Mouse (Mus musculus) heart, embryonic 14.5 days (tissue): ENCODE measurements around the gene Abcg8. TPM values are rescaled to one million over a fixed set of nuclear protein-coding genes. Genes with fewer than 3 reads are reported as not detected.

Experiments
- ATAC-seq: fragments of 200-750 bp; cut with Nextera tagmentation; 2 replicates; pipeline ENCODE4 v1.8.0; 2017; ENCODE audit warnings: low read depth, moderate TSS enrichment; ENCODE audit not compliant: insufficient number of reproducible peaks, insufficient read depth, low FRiP score
- H3K27ac ChIP-seq, 2 experiments: fragments of 200-500 bp in 1 of 2; fragments of 300-500 bp in 1 of 2; sonication (generic) in 1 of 2; replicated peaks in 1 of 2; 2 replicates each; pipeline ENCODE4 v1.5.1; 2012 to 2014; ENCODE audit warnings: low read depth in 2 of 2, low read length in 2 of 2, control low read depth in 1 of 2, mild to moderate bottlenecking in 1 of 2, mixed read lengths in 1 of 2; ENCODE audit not compliant: control insufficient read depth in 1 of 2, insufficient read depth in 1 of 2
- H3K27me3 ChIP-seq: fragments of 300-500 bp; sonication (generic); 2 replicates; pipeline ENCODE4 v1.6.1; 2014; ENCODE audit warnings: mild to moderate bottlenecking, low read length, control low read depth; ENCODE audit not compliant: control insufficient read depth, insufficient read depth
- H3K36me3 ChIP-seq: fragments of 300-500 bp; sonication (generic); 2 replicates; pipeline ENCODE4 v1.6.1; 2014; ENCODE audit warnings: mild to moderate bottlenecking, control low read depth, low read length, mixed read lengths; ENCODE audit not compliant: control insufficient read depth, insufficient read depth
- H3K4me1 ChIP-seq, 2 experiments: fragments of 200-500 bp in 1 of 2; fragments of 300-500 bp in 1 of 2; sonication (generic) in 1 of 2; 2 replicates each; pipeline ENCODE4 v1.6.1; 2012 to 2014; ENCODE audit warnings: low read length in 2 of 2, control low read depth in 1 of 2, mixed read lengths in 1 of 2; ENCODE audit not compliant: control insufficient read depth in 2 of 2, insufficient read depth in 2 of 2
- H3K4me2 ChIP-seq: fragments of 300-500 bp; sonication (generic); 2 replicates; pipeline ENCODE4 v1.6.1; 2014; ENCODE audit warnings: mild to moderate bottlenecking, low read length
- H3K4me3 ChIP-seq, 2 experiments: fragments of 200-500 bp in 1 of 2; fragments of 300-500 bp in 1 of 2; sonication (generic) in 1 of 2; 2 replicates each; pipeline ENCODE4 v1.5.1; 2012 to 2014; ENCODE audit warnings: low read length in 2 of 2, mild to moderate bottlenecking in 2 of 2, control low read depth in 1 of 2, low read depth in 1 of 2, moderate library complexity in 1 of 2; ENCODE audit not compliant: control insufficient read depth in 1 of 2, insufficient read depth in 1 of 2
- H3K9ac ChIP-seq: fragments of 300-500 bp; sonication (generic); 2 replicates; pipeline ENCODE4 v1.6.1; 2014; ENCODE audit warnings: mild to moderate bottlenecking, low read length
- H3K9me3 ChIP-seq: fragments of 300-500 bp; sonication (generic); 2 replicates; pipeline ENCODE4 v1.6.1; 2016; ENCODE audit warnings: low read length, control low read depth; ENCODE audit not compliant: control insufficient read depth
- WGBS: fragments of 180-500 bp; shearing (Covaris S2); extraction: QIAGEN DNeasy Blood & Tissue Kit; methylation state at CpG from one replicate; pipeline ENCODE4 v1.1.7; 2014; 5-methylcytosine and 5-hydroxymethylcytosine counted together
- polyA plus RNA-seq: library from polyadenylated mRNA; unstranded; fragments of >200 nt; fragmentation: Nextera tagmentation; extraction: Ambion mirVana; gene quantifications from 2 replicates; pipeline ENCODE4 v1.2.1, GENCODE M21; 2014

Abcg8 gene
- not detected in 2 replicates for polyA plus RNA-seq

GRCm38 (mm10) chr17:84675951-84676366 is at the start of gene Abcg8:
TSS of gene Abcg8 (plus strand) at chr17:84676302.
- H3K9ac ChIP-seq: peak within 1 kb of the TSS; percentile 62
- no peak for ATAC-seq
- peaks cover 3 to 7% of the 10 kb centered on the region in 2 experiments; a peak in 2 of 4 replicates for H3K4me1 ChIP-seq
- H3K9me3 ChIP-seq: no peaks in the 10 kb centered on the region
- H3K36me3 ChIP-seq: no peaks in the 10 kb centered on the region
- peaks cover 12% of the 10 kb centered on the region for H3K27me3 ChIP-seq
- no peak within 1 kb of the TSS for H3K27ac ChIP-seq
- under 1% methylated on average over 24 of the region's 24 CpGs for WGBS
- H3K4me2 ChIP-seq: peak within 1 kb of the TSS; percentile 91
- peak within 1 kb of the TSS; percentile 43 to 49 for H3K4me3 ChIP-seq

GRCm38 (mm10) chr17:84626857-84627305 is 49.2 kb upstream of the Abcg8 start:
- Histone ChIP-seq H3K4me1 (peaks cover 3% of the 10 kb centered on the region in 2 experiments; a peak in 2 of 4 replicates), H3K9ac (peak overlapping the region; percentile 66), H3K4me2 (peak overlapping the region; percentile 66), H3K27ac (no peak overlapping the region), H3K9me3 (no peaks in the 10 kb centered on the region), H3K4me3 (peak overlapping the region; percentile 10 to 49), H3K36me3 (no peaks in the 10 kb centered on the region), H3K27me3 (no peaks in the 10 kb centered on the region)
- 37% methylated on average over 9 of the region's 9 CpGs for WGBS
- ATAC-seq: no peak

- H3K4me2 ChIP-seq: no peak overlapping the region
- peaks cover 3% of the 10 kb centered on the region in 2 experiments; a peak in 2 of 4 replicates for H3K4me1 ChIP-seq
- H3K27ac ChIP-seq: no peak overlapping the region
- no peaks in the 10 kb centered on the region for H3K27me3 ChIP-seq
- WGBS: 84% methylated on average over 10 of the region's 10 CpGs
- no peak for ATAC-seq
- no peaks in the 10 kb centered on the region for H3K9me3 ChIP-seq
- H3K4me3 ChIP-seq: no peak overlapping the region
- no peak overlapping the region for H3K9ac ChIP-seq
- no peaks in the 10 kb centered on the region for H3K36me3 ChIP-seq
Observed at GRCm38 (mm10) chr17:84627721-84628120, 48.4 kb upstream of the Abcg8 start.

GRCm38 (mm10) chr17:84628611-84629010 is 47.5 kb upstream of the Abcg8 start:
- H3K36me3 ChIP-seq: no peaks in the 10 kb centered on the region
- H3K27ac ChIP-seq: no peak overlapping the region
- H3K4me3 ChIP-seq: no peak overlapping the region
- WGBS: 72% methylated on average over 9 of the region's 9 CpGs
- no peaks in the 10 kb centered on the region for H3K27me3 ChIP-seq
- H3K9me3 ChIP-seq: no peaks in the 10 kb centered on the region
- no peak for ATAC-seq
- peaks cover 3% of the 10 kb centered on the region in 2 experiments; a peak in 2 of 4 replicates for H3K4me1 ChIP-seq
- no peak overlapping the region for H3K9ac ChIP-seq
- H3K4me2 ChIP-seq: no peak overlapping the region

GRCm38 (mm10) chr17:84631836-84632235 is 44.3 kb upstream of the Abcg8 start:
- 87% methylated on average over 6 of the region's 6 CpGs for WGBS
- no peak for ATAC-seq
- no peak overlapping the region for H3K27ac ChIP-seq
- no peak overlapping the region for H3K4me3 ChIP-seq
- no peaks in the 10 kb centered on the region for H3K27me3 ChIP-seq
- H3K9me3 ChIP-seq: no peaks in the 10 kb centered on the region
- H3K36me3 ChIP-seq: no peaks in the 10 kb centered on the region
- peaks cover 1 to 2% of the 10 kb centered on the region in 2 experiments; a peak in 2 of 4 replicates for H3K4me1 ChIP-seq
- no peak overlapping the region for H3K9ac ChIP-seq
- no peak overlapping the region for H3K4me2 ChIP-seq

- H3K27me3 ChIP-seq: no peaks in the 10 kb centered on the region
- H3K27ac ChIP-seq: no peak overlapping the region
- H3K4me2 ChIP-seq: no peak overlapping the region
- WGBS: 76% methylated on average over 13 of the region's 13 CpGs
- ATAC-seq: no peak
- no peaks in the 10 kb centered on the region for H3K36me3 ChIP-seq
- no peak overlapping the region for H3K4me3 ChIP-seq
- no peak overlapping the region for H3K9ac ChIP-seq
- H3K4me1 ChIP-seq: no peaks in the 10 kb centered on the region
- no peaks in the 10 kb centered on the region for H3K9me3 ChIP-seq
Observed at GRCm38 (mm10) chr17:84633443-84633842, 42.7 kb upstream of the Abcg8 start.

- Histone ChIP-seq H3K4me1 (0 out of 4 replicates have a peak, but pooled peaks cover 0 to 2% of the 10 kb centered on the region in 2 experiments), H3K9ac (no peak overlapping the region), H3K36me3 (no peaks in the 10 kb centered on the region), H3K4me3 (no peak overlapping the region), H3K9me3 (no peaks in the 10 kb centered on the region), H3K4me2 (no peak overlapping the region), H3K27me3 (no peaks in the 10 kb centered on the region), H3K27ac (no peak overlapping the region)
- no peak for ATAC-seq
- WGBS: 53% methylated on average over 8 of the region's 8 CpGs
Observed at GRCm38 (mm10) chr17:84636328-84636727, 39.8 kb upstream of the Abcg8 start.

- Histone ChIP-seq H3K27ac (no peak overlapping the region), H3K4me2 (no peak overlapping the region), H3K9me3 (no peaks in the 10 kb centered on the region), H3K4me1 (peaks cover 2 to 5% of the 10 kb centered on the region in 2 experiments), H3K4me3 (no peak overlapping the region), H3K36me3 (no peaks in the 10 kb centered on the region), H3K9ac (no peak overlapping the region), H3K27me3 (no peaks in the 10 kb centered on the region)
- ATAC-seq: no peak
- WGBS: 88% methylated on average over 6 of the region's 6 CpGs
Observed at GRCm38 (mm10) chr17:84637971-84638370, 38.1 kb upstream of the Abcg8 start.
